Mouse (Mus musculus) cerebellum, adult 2 months (tissue): ENCODE data around the gene Sh2b3.

ENCODE experiments used
- CTCF ChIP-seq: fragments of 200-500 bp; IDR thresholded peaks from 2 replicates; pipeline ENCODE4 v1.5.1; 2011; ENCODE audit warnings: low read depth, mild to moderate bottlenecking, control low read depth, low read length, moderate library complexity, borderline replicate concordance; ENCODE audit not compliant: insufficient read depth
- POLR2A ChIP-seq: fragments of 200-500 bp; IDR thresholded peaks from 2 replicates; pipeline ENCODE4 v1.6.1; 2011; ENCODE audit warnings: low read length, control low read depth, borderline replicate concordance; ENCODE audit not compliant: insufficient read depth

DNA sequence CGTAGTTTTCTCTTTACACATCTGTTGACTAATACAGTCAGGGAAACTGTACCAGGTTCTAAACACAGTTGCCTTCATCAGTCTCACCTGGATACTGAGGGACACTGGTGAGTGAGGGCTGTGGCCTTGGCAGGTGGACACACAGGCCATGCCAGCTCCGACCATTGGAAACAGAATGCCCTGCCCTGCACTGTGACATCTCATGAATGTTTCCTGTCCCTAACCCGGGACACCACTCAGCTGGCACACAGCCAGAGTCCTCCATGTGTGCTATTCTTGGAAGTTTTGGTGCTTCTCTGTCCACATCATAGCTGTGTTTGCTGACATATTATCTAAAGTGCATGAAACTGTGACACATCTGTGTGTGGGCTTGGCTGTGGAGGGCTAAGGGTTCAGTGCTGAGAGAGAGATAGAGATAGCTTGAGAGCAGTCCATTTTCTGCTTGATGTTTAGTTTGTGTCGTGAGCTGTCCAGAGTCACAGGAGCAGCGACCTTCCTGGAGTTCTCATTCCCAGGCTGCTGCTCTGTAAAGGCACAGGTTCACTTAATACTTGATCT is 27.7 kb downstream of the Sh2b3 start:
- TF ChIP-seq POLR2A (no peak), CTCF (no peak)
